Mouse (Mus musculus): Measurements from ENCODE around the gene Klk12. TPM values are rescaled to one million over a fixed set of nuclear protein-coding genes. Genes with fewer than 3 reads are reported as not detected.

Gene Klk12
- total RNA-seq, 2 experiments from 2014 or later, result not detected

DNA sequence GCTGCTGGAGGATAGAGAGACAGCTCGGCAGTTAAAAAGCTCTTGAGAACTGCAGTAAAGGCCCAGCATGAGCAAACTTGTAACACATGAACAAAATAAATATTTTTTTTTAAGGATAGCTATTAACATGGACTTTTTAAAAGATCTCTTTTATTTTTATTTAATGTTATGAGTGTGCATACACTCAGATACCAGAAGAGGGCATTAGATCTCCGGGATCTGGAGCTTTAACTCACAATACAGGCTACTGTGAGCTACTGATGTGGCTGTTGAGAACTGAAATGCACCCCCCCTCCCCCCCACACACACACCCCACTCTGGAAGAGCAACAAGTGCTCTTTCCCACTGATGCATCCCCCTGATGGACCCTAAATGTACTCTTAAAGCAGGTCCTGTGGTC lies 20.6 kb downstream of the Klk12 start:
- ATAC-seq (replicated peaks; ENCODE audit: low FRiP score, poor library complexity, severe bottlenecking), result no peak

DNA sequence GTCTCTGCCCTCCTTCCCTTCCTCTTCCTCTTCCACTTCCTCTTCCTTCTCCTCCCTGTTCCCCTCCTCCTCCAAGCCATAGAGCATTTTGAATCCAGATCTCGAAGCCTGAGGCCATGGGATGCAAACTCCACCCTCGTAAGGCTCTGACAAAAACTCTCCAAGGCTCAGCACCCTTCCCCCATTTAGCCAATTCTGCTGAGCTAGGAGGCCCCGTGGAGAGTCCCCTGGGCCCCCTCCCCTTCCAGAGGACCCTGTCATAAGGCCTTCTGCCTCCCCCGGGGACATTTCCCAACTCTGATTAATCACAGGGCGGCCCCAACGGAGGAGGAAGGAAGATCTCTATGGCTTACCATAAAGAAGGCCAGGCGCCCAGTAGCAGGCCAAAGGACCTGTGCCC lies 22.9 kb downstream of the Klk12 start, which contains the start of gene Klk9:
Klk9 (plus strand) TSS at position 301 of the 400 bp plus-strand sequence.
- no peak for ATAC-seq (replicated peaks; ENCODE audit: low FRiP score, poor library complexity, severe bottlenecking)

DNA sequence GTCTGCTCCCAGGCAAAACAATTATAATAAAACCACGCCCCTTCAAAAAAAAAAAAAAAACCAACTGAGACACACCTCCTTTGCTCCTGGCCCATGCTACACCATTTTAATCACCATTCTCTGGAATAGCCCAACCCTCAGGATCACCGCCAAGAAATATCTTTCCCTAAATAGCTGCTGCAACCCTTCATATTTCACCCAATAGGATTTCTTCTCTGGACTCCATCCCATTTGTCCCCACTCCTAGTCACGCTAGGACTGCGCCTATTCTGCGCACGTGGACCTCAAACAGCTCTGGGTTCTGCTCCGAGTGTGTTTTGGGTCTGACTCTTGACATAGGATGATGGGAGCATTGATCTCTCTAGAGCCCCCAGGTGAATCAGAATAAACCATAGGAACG lies 27.7 kb downstream of the Klk12 start:
- no peak for ATAC-seq (replicated peaks; ENCODE audit: low FRiP score, poor library complexity, severe bottlenecking)

DNA sequence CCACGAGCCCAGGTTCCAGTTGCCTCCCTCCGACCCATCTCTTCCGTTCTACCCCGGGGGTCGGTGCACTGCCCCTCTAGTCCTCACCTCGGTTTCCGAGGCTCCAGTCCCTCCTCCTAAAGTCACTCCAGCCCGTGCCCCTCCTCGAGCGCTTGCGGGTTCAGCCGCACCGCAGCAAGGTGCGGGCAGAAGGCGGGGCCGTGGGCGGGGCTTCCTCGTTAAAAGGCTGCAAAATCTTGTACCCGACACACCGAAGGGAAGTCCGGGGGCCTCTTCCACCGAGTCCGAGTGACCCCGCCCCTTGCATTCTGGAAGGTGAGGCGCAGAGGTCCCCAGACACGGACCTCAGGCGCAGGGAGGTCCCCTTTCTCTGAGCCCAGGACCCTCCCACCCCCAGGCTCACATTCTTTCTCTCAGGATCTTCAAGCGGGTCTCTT lies 28.7 kb downstream of the Klk12 start, which contains the start of gene Klk8:
Klk8 (plus strand) TSS at position 245 of the 437 bp plus-strand sequence.
- no peak for ATAC-seq (replicated peaks; ENCODE audit: low FRiP score, poor library complexity, severe bottlenecking)

DNA sequence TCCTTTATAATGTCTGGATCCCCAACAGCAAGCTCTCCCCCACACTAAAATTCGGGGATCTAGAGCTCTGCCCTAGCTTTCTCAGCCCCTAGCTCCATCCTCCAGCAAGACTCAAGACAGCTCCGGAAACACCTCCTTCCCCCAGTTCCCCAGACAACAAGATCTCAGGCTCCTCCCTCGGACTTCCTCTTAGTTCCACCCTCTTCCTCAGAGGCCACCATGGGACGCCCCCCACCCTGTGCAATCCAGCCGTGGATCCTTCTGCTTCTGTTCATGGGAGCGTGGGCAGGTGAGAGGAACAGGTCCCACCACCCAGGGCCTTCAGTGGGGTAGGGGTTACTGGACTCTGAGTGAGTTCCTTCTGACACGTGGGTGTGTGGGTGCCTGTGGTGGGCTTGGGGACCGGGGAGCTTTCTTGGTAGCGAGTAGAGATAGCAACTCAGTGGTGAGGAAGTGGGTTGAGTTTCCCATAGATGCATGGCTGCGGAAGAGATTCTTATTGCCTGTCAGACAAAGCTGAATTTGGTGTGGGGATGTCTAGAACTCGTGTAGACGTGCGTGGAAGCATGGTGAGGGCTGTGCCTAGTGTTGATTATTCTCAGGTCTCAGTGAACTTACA lies 29.3 kb downstream of the Klk12 start:
- ATAC-seq (replicated peaks; ENCODE audit: low FRiP score, poor library complexity, severe bottlenecking), result no peak

DNA sequence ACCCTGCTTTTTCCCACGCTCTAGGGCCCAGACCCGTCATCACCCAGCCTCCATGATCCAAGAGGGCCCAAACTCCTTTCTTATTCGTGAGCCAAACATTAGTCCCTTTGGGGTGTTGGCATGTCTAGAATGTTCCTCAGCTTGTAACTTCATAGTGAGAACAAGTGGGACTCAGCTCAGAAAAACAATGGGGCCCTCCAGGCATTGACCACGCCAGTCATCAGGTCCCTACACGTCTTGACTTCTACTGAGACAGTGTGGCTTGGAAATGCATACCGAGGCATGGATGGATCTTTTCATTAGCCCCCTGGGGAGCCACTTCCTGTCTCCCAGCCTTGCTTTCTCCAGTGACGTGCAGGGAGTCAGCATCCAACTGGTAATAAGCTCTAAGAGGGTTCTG lies 31.2 kb downstream of the Klk12 start:
- ATAC-seq (replicated peaks; ENCODE audit: low FRiP score, poor library complexity, severe bottlenecking), result no peak

DNA sequence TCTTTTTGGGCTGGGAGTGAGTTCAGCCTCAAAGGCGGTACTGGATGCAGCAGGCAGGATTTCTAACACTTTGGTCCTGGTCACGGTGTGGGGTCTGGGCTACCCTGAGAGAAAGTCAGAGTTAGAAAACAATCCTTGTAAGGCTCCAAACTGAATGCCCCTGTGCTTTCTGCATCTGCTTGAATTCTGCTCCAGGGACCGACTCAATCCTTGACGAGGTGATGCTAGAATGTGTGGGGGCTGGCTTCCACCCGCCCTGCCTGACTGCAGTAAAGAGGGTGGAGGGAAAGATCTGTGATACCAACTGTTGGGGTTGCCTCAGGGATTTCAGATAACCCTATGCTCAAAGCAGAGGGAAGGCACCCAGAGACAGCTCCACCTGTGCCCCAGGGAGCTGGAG lies 42.3 kb downstream of the Klk12 start, which contains the start of gene Klk7:
Klk7 (plus strand) TSS at position 301 of the 400 bp plus-strand sequence.
- no peak for ATAC-seq (replicated peaks; ENCODE audit: low FRiP score, poor library complexity, severe bottlenecking)

DNA sequence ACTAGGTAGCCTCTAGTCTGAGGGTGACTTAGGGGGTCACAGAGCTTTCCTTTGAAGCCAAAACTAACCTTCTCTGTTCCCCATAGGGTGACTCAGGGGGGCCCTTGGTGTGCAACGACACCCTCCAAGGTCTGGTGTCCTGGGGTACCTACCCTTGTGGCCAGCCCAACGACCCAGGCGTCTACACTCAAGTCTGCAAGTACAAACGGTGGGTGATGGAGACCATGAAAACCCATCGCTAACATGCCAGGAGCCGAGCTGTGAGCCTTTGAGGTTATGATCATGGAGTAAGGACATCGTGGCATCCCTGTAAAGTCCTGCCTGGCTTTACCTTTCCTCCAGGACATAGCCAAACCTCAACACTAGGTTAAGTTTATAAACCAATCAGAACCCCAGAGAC lies 46.5 kb downstream of the Klk12 start:
- ATAC-seq (replicated peaks; ENCODE audit: low FRiP score, poor library complexity, severe bottlenecking), result no peak

DNA sequence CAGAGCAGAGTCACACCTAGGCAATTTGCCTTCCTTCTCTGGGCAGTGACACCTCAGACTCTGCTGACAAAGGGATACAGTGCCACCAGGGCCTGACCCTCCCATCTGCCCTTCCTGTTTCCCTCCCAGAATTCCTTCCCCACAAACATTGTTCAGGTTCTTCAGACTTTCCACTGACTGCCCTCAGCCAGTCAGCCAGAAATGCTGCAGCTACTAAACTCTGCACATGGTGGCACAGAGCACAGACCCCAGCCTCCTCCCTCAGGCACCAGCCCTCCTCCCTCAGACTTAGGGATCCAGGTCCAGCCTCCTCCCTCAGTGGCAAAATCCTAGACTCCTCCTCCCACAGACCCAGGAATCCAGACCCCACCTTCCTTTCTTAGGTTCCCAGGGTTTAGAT lies 48.0 kb downstream of the Klk12 start:
- ATAC-seq (replicated peaks; ENCODE audit: low FRiP score, poor library complexity, severe bottlenecking), result no peak

DNA sequence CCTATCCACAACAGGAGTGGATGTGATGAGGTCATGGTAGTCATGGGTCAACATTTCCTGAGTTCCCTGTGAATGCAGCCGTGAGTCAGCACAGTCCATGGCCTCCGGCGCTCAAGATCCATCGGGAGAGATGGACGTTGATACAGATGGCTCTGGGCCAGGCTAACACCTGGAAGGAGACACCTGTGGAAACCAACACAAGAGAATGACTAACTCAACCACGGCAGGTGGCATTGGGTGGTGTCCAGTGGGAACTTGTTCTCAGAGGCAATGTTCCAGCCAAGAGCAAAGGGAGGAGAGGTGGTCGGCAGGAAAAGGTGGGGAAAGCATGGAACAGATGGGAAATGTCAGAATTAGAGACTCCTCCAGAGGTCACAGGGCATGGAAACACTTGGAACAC lies 52.9 kb downstream of the Klk12 start:
- ATAC-seq (replicated peaks; ENCODE audit: low FRiP score, poor library complexity, severe bottlenecking), result no peak

Other genes starting within 250 kb of the Klk12 start
- 20.8 and 23.8 TPM in 2 replicates for gene Cd33, start 224.5 kb upstream of the Klk12 start, total RNA-seq (2015; ENCODE audit: low replicate concordance)
- 9.1 and 12.0 TPM in 2 replicates for gene Cd33, start 224.5 kb upstream of the Klk12 start, total RNA-seq (2017; ENCODE audit: low replicate concordance)
- 0.84 TPM in 1 of 2 replicates, not detected in the other for gene Zfp658, start 206.6 kb upstream of the Klk12 start, total RNA-seq (2015; ENCODE audit: low replicate concordance)
- 0.70 TPM in 1 of 2 replicates, not detected in the other for gene Zfp658, start 206.6 kb upstream of the Klk12 start, total RNA-seq (2017; ENCODE audit: low replicate concordance)
- gene Zfp719, start 189.3 kb upstream of the Klk12 start, total RNA-seq (2015; ENCODE audit: low replicate concordance), result 0.19 and 4.6 TPM in 2 replicates
- gene Zfp719, start 189.3 kb upstream of the Klk12 start, total RNA-seq (2017; ENCODE audit: low replicate concordance), result 1.1 and 2.2 TPM in 2 replicates
- gene Zfp819, start 161.7 kb upstream of the Klk12 start, total RNA-seq (2015; ENCODE audit: low replicate concordance), result not detected in 2 replicates
- not detected in 2 replicates for gene Zfp819, start 161.7 kb upstream of the Klk12 start, total RNA-seq (2017; ENCODE audit: low replicate concordance)
- gene Ceacam18, start 134.2 kb upstream of the Klk12 start, total RNA-seq (2015; ENCODE audit: low replicate concordance), result not detected in 2 replicates
- not detected in 2 replicates for gene Ceacam18, start 134.2 kb upstream of the Klk12 start, total RNA-seq (2017; ENCODE audit: low replicate concordance)
- gene Siglece, start 108.7 kb upstream of the Klk12 start, total RNA-seq (2015; ENCODE audit: low replicate concordance), result 4.0 and 8.8 TPM in 2 replicates
- 5.5 and 6.4 TPM in 2 replicates for gene Siglece, start 108.7 kb upstream of the Klk12 start, total RNA-seq (2017; ENCODE audit: low replicate concordance)
- gene Ctu1, start 96.9 kb upstream of the Klk12 start, total RNA-seq (2015; ENCODE audit: low replicate concordance), result 1.0 TPM in 1 of 2 replicates, not detected in the other
- 0.42 and 1.6 TPM in 2 replicates for gene Ctu1, start 96.9 kb upstream of the Klk12 start, total RNA-seq (2017; ENCODE audit: low replicate concordance)
- not detected in 2 replicates for gene Klk14, start 78.5 kb upstream of the Klk12 start, total RNA-seq (2015; ENCODE audit: low replicate concordance)
- not detected in 2 replicates for gene Klk14, start 78.5 kb upstream of the Klk12 start, total RNA-seq (2017; ENCODE audit: low replicate concordance)
- gene Klk13, start 56.3 kb upstream of the Klk12 start, total RNA-seq (2015; ENCODE audit: low replicate concordance), result not detected in 2 replicates
- not detected in 2 replicates for gene Klk13, start 56.3 kb upstream of the Klk12 start, total RNA-seq (2017; ENCODE audit: low replicate concordance)
- not detected in 2 replicates for gene Klk11, start 5.7 kb downstream of the Klk12 start, total RNA-seq (2015; ENCODE audit: low replicate concordance)
- not detected in 2 replicates for gene Klk11, start 5.7 kb downstream of the Klk12 start, total RNA-seq (2017; ENCODE audit: low replicate concordance)
- gene Klk10, start 12.1 kb downstream of the Klk12 start, total RNA-seq (2015; ENCODE audit: low replicate concordance), result not detected in 2 replicates
- gene Klk10, start 12.1 kb downstream of the Klk12 start, total RNA-seq (2017; ENCODE audit: low replicate concordance), result not detected in 2 replicates
- not detected in 2 replicates for gene Klk9, start 23.0 kb downstream of the Klk12 start, total RNA-seq (2015; ENCODE audit: low replicate concordance)
- gene Klk9, start 23.0 kb downstream of the Klk12 start, total RNA-seq (2017; ENCODE audit: low replicate concordance), result not detected in 2 replicates
- 6.1 TPM in 1 of 2 replicates, not detected in the other for gene Klk8, start 28.7 kb downstream of the Klk12 start, total RNA-seq (2015; ENCODE audit: low replicate concordance)
- gene Klk8, start 28.7 kb downstream of the Klk12 start, total RNA-seq (2017; ENCODE audit: low replicate concordance), result 0.56 and 8.3 TPM in 2 replicates
- not detected in 2 replicates for gene Klk7, start 42.4 kb downstream of the Klk12 start, total RNA-seq (2015; ENCODE audit: low replicate concordance)
- not detected in 2 replicates for gene Klk7, start 42.4 kb downstream of the Klk12 start, total RNA-seq (2017; ENCODE audit: low replicate concordance)
- not detected in 2 replicates for gene Klk6, start 55.6 kb downstream of the Klk12 start, total RNA-seq (2015; ENCODE audit: low replicate concordance)
- gene Klk6, start 55.6 kb downstream of the Klk12 start, total RNA-seq (2017; ENCODE audit: low replicate concordance), result not detected in 2 replicates
- not detected in 2 replicates for gene Klk5, start 73.1 kb downstream of the Klk12 start, total RNA-seq (2015; ENCODE audit: low replicate concordance)
- not detected in 2 replicates for gene Klk5, start 73.1 kb downstream of the Klk12 start, total RNA-seq (2017; ENCODE audit: low replicate concordance)
- gene Klk4, start 112.3 kb downstream of the Klk12 start, total RNA-seq (2015; ENCODE audit: low replicate concordance), result not detected in 2 replicates
- not detected in 2 replicates for gene Klk4, start 112.3 kb downstream of the Klk12 start, total RNA-seq (2017; ENCODE audit: low replicate concordance)
- not detected in 2 replicates for gene Klk15, start 164.8 kb downstream of the Klk12 start, total RNA-seq (2015; ENCODE audit: low replicate concordance)
- not detected in 2 replicates for gene Klk15, start 164.8 kb downstream of the Klk12 start, total RNA-seq (2017; ENCODE audit: low replicate concordance)
- not detected in 2 replicates for gene Klk1b8, start 181.8 kb downstream of the Klk12 start, total RNA-seq (2015; ENCODE audit: low replicate concordance)
- not detected in 2 replicates for gene Klk1b8, start 181.8 kb downstream of the Klk12 start, total RNA-seq (2017; ENCODE audit: low replicate concordance)
- not detected in 2 replicates for gene Klk1b1, start 197.9 kb downstream of the Klk12 start, total RNA-seq (2015; ENCODE audit: low replicate concordance)
- not detected in 2 replicates for gene Klk1b1, start 197.9 kb downstream of the Klk12 start, total RNA-seq (2017; ENCODE audit: low replicate concordance)
- not detected in 2 replicates for gene Klk1b9, start 207.2 kb downstream of the Klk12 start, total RNA-seq (2015; ENCODE audit: low replicate concordance)
- not detected in 2 replicates for gene Klk1b9, start 207.2 kb downstream of the Klk12 start, total RNA-seq (2017; ENCODE audit: low replicate concordance)
- gene Klk1b11, start 227.0 kb downstream of the Klk12 start, total RNA-seq (2015; ENCODE audit: low replicate concordance), result not detected in 2 replicates
- not detected in 2 replicates for gene Klk1b11, start 227.0 kb downstream of the Klk12 start, total RNA-seq (2017; ENCODE audit: low replicate concordance)
- gene Klk1b26, start 243.3 kb downstream of the Klk12 start, total RNA-seq (2015; ENCODE audit: low replicate concordance), result not detected in 2 replicates
- not detected in 2 replicates for gene Klk1b26, start 243.3 kb downstream of the Klk12 start, total RNA-seq (2017; ENCODE audit: low replicate concordance)